Mouse (Mus musculus): Measurements from ENCODE around the gene Slc2a12. TPM values are rescaled to one million over a fixed set of nuclear protein-coding genes. Genes with fewer than 3 reads are reported as not detected.

The Slc2a12 gene
- polyA plus RNA-seq, 1 experiment from 2014 or later: 4.0 TPM

DNA sequence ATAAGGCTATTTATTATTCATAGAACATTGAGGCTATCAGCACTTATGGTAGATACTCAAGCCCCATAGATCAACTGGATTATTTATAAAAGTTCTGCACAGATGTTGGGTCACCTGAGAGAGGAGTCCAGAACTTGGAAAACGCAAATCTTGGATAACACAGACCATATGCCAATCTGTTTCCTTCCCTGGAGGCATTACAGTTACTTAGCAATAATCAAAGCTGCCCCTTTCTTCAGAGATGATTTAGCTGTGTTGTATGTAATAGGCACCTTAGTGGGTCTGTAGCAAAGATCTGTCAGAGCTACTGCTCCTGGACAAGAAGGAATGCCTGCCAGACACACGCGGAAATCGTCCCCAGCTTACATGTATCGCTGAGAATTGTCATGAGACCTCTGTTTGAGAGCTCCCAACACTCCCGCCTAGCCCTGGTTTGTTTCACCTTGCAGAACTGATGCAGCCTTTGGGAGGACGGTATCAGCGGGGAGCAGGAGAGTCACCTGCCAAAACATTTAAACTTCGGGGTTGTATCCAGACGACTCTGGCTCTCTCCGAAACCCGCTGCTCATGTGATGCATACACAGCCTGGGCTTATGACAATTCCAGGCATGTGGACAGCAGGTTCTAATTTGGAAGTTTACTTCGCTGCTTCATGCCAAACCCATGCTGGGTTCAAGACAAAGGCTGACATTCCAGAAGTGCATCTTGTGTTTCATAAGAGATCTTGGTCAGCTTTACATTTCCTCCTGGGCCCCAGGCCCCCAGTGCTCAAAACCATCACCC lies 31.2 kb downstream of the Slc2a12 start:
- no peaks in the 10 kb centered on the region for H3K36me3 ChIP-seq
- H3K4me3 ChIP-seq: no peak overlapping the region
- 71% methylated on average over 13 of the region's 13 CpGs for WGBS
- H3K27me3 ChIP-seq: no peaks in the 10 kb centered on the region
- no peak overlapping the region for H3K9ac ChIP-seq (replicated peaks)
- no peak overlapping the region for H3K27ac ChIP-seq (replicated peaks)
- no peak for ATAC-seq (replicated peaks)
- no peak overlapping the region for H3K4me2 ChIP-seq (replicated peaks)
- no peaks in the 10 kb centered on the region for H3K9me3 ChIP-seq
- H3K4me1 ChIP-seq: no peaks in the 10 kb centered on the region

DNA sequence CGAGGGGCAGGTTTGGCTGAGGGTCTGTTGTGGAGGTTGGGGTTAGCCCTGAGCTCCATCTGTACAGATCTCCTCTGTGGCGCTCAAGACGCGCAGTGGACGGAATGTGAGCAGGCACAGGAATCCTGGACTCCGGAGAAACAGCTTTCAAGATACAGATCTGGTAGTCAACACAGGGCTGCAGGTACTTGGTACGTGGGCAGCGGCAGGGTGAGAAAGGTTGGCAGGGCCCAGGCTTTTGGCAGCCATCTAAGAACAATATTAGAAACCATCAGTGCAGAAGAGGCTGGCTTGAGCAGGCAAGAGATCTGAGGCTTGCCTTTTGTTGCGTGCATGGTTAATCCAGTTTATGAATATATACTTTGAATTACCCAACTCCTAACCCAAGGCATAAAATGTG lies 51.4 kb downstream of the Slc2a12 start:
- no peaks in the 10 kb centered on the region for H3K27me3 ChIP-seq
- H3K36me3 ChIP-seq: peaks cover 2% of the 10 kb centered on the region; the same call in 1 of the 2 replicates
- no peak for ATAC-seq (replicated peaks)
- no peak overlapping the region for H3K4me3 ChIP-seq
- no peaks in the 10 kb centered on the region for H3K9me3 ChIP-seq
- H3K9ac ChIP-seq (replicated peaks): no peak overlapping the region
- no peak overlapping the region for H3K27ac ChIP-seq (replicated peaks)
- WGBS: 90% methylated on average over 9 of the region's 9 CpGs
- H3K4me1 ChIP-seq: peaks cover under 1% of the 10 kb centered on the region
- no peak overlapping the region for H3K4me2 ChIP-seq (replicated peaks)

DNA sequence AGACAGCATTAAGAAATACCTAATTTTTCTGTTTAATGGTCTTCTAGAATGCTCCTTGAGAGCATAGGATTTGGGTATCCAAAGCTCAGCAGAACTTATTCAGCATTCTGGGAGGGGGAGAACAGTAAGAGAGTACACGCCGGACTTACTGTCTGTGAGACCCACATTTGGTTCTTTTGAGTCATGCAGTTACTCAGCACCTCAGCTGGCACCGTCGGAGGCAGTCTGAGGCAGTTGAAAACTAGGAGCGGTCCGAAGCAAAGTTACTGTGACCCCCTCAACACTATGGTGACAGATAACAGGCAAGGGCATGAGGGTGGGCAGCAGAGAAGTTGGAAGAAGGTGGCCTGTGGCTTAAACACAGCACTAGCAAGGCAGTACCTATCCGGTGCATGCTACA lies 52.1 kb downstream of the Slc2a12 start:
- WGBS: 86% methylated on average over 7 of the region's 7 CpGs
- H3K4me1 ChIP-seq: peaks cover 5% of the 10 kb centered on the region
- no peak overlapping the region for H3K9ac ChIP-seq (replicated peaks)
- H3K27ac ChIP-seq (replicated peaks): no peak overlapping the region
- H3K4me2 ChIP-seq (replicated peaks): no peak overlapping the region
- ATAC-seq (replicated peaks): no peak
- no peaks in the 10 kb centered on the region for H3K9me3 ChIP-seq
- no peaks in the 10 kb centered on the region for H3K27me3 ChIP-seq
- H3K36me3 ChIP-seq: peaks cover 2% of the 10 kb centered on the region; the same call in 1 of the 2 replicates
- H3K4me3 ChIP-seq: no peak overlapping the region

DNA sequence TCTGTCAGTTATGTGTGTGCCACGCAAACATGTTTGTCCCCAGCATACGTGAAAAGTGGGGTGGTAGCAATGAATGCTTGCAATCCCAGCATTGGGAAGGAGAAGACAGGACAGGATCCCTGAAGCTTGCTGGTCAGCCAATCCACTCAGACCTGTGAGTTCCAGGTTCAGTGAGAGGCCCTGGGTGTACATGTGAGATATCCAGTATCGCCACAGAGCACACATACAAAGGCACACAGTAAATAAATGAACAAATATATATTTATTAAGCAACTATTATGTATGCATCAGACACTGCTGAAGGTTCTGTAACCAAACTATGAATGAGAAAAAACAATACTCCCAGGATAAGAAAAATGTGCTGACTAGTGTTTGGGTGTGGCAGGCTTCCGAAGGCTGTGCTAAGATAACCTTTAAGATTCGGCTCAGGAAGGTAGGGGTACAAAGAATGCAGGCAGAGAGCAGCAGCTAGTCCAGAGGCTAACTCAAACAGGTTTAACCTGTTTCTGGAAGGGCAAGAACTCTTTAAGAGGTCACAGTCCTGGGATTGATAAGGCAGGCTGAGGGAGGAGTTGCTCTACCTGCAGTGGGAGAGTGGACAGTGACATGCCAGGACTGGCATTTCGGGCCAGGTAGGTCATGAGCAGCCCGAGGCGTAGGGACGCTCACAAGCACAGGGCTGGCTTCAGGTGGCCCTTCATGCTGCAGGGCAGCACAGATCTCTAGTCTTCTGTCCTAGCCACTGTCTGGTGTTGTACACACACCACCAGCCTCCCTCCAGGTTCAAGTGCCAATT lies 53.5 kb downstream of the Slc2a12 start:
- Histone ChIP-seq H3K9ac (replicated peaks) (no peak overlapping the region), H3K4me2 (replicated peaks) (no peak overlapping the region), H3K36me3 (peaks cover 2% of the 10 kb centered on the region; the same call in 1 of the 2 replicates), H3K9me3 (no peaks in the 10 kb centered on the region), H3K27me3 (no peaks in the 10 kb centered on the region), H3K27ac (replicated peaks) (no peak overlapping the region), H3K4me1 (peaks cover 10% of the 10 kb centered on the region), H3K4me3 (no peak overlapping the region)
- WGBS: 95% methylated on average over 9 of the region's 9 CpGs
- ATAC-seq (replicated peaks): no peak

DNA sequence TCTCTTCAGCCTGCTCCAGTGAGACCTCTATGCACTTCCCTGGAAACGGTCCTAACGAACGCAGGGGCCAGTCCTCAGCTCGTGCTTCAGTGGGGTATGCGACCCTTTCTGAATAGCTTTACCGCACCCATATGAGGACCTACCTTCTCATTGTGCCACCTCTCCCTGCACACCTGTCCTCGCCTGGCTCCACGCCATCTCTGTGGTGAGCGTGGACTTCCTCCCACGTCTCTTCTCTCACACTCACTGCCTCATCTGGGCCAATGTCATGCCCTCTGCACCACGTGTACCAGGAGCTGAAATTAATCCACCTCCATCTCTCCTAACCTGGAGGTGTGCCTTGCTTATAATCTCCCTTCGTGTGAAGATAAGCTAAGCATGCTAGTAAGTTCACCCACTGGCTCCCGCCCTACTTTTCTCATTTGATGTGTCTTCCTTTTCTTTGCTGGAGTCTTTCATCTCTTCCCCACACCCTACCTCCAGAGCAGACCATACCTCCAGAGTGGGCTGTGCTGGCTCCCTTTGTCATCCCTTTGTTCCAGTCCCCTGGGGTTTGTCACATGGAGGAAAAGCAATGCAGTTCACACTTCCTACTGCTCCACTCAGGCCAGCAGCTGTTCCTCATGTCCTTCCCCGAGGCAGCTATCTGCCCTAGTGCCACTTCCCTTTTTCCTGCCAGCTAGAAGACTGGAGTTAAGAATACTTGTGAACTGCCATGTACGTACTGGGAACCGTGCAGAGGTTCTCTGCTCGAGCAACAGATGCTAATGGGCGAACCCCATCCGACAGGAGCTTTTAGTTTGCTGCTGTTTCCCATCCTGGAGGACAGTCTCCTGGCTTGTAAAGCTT lies 54.9 kb downstream of the Slc2a12 start:
- 0 out of 2 replicates have a peak, but pooled peaks have one; percentile 17 for ATAC-seq (replicated peaks)
- no peak overlapping the region for H3K9ac ChIP-seq (replicated peaks)
- WGBS: 73% methylated on average over 19 of the region's 19 CpGs
- no peak overlapping the region for H3K4me2 ChIP-seq (replicated peaks)
- H3K27ac ChIP-seq (replicated peaks): no peak overlapping the region
- H3K27me3 ChIP-seq: no peaks in the 10 kb centered on the region
- H3K36me3 ChIP-seq: peaks cover 2% of the 10 kb centered on the region; the same call in 1 of the 2 replicates
- peaks cover 10% of the 10 kb centered on the region for H3K4me1 ChIP-seq
- no peak overlapping the region for H3K4me3 ChIP-seq
- H3K9me3 ChIP-seq: no peaks in the 10 kb centered on the region

DNA sequence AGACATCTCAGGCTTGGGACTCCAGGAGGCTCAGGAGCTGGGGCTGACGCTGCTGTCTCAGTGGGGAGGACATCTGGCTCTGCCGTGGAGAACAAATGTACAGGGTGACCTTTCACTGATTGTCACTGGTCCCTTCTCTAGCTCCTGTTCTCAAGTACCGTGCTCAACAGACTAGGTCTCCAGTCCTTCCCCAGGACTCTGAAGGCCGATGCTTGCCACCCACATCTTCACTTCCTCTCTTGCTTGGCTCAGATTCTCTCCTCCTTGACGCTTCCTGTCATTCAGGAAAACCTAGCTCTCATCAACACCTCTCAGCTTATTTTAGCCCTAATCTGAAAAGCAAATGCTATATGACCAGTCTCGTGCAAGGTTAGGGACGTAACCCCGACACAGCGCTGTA lies 56.0 kb downstream of the Slc2a12 start:
- Histone ChIP-seq H3K4me2 (replicated peaks) (no peak overlapping the region), H3K27ac (replicated peaks) (peak overlapping the region; percentile 49), H3K27me3 (no peaks in the 10 kb centered on the region), H3K4me3 (no peak overlapping the region), H3K9ac (replicated peaks) (no peak overlapping the region), H3K36me3 (peaks cover 7% of the 10 kb centered on the region; the same call in 1 of the 2 replicates), H3K4me1 (peaks cover 10% of the 10 kb centered on the region), H3K9me3 (no peaks in the 10 kb centered on the region)
- ATAC-seq (replicated peaks): no peak
- WGBS: 84% methylated on average over 9 of the region's 9 CpGs

DNA sequence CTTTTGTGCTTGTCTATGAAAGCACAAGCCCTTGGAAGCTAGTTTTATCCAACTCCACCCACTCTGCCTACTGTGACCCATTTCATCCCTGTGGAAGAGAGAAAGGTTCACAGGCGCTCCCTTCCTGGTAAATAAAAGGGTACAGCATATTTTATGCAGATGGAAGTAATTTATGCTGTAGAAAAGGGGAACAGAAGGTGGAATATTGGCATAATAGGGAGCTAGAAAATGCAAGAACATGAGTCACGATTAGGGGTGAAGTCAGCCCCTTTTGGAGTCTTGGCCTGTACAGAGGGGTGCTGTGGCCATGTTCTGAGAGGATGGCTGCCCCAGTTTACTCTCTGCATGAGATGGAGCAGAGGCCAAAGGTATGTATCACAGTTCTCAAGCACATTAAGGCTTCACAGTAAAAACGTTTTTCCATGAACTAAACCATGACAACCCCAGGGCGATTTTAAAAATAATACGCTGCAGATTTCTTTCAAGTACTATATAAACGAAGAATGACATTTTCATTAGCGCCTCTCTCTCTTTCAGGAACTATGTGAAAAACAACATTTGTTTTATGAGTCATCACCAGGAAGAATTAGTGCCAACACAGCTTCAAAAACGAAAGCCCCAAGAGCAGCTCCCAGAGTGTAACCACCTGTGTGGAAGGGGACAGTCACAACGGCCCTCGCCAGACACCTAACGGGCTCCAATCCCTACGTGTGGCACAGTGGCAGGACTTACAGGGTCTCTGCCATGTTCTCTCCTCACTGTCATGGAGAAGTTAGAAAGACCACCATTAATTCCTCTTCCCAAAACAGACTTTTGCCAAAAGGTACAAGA lies 56.9 kb downstream of the Slc2a12 start:
- H3K4me3 ChIP-seq: no peak overlapping the region
- no peaks in the 10 kb centered on the region for H3K27me3 ChIP-seq
- peaks cover 15% of the 10 kb centered on the region for H3K36me3 ChIP-seq
- no peak overlapping the region for H3K4me2 ChIP-seq (replicated peaks)
- no peaks in the 10 kb centered on the region for H3K9me3 ChIP-seq
- H3K27ac ChIP-seq (replicated peaks): peak overlapping the region; percentile 49
- no peak overlapping the region for H3K9ac ChIP-seq (replicated peaks)
- H3K4me1 ChIP-seq: peaks cover 10% of the 10 kb centered on the region
- peak; percentile 41 for ATAC-seq (replicated peaks)
- WGBS: 65% methylated on average over 12 of the region's 12 CpGs

DNA sequence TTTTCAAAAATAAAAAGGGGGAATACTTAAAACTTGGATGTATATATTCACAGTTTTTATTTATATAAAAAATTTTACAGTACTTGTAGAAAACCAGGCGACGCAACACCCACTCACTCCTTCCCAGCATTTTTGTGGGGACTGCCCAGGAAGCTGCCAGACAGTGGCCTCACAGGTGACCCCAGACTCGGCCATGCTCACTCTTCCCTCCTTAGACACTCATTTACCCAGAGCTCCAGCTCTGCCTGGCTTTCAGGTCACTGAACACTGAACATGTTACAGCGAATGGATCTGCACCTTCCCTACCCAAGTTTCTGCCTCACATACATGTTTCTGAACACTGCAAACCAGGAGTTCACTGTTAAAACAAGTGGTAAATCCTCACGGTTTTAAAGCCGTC lies 59.0 kb downstream of the Slc2a12 start:
- H3K9ac ChIP-seq (replicated peaks): no peak overlapping the region
- H3K4me2 ChIP-seq (replicated peaks): no peak overlapping the region
- 91% methylated on average over 6 of the region's 6 CpGs for WGBS
- H3K4me3 ChIP-seq: no peak overlapping the region
- no peak overlapping the region for H3K27ac ChIP-seq (replicated peaks)
- no peaks in the 10 kb centered on the region for H3K9me3 ChIP-seq
- H3K27me3 ChIP-seq: no peaks in the 10 kb centered on the region
- no peak for ATAC-seq (replicated peaks)
- peaks cover 37% of the 10 kb centered on the region for H3K36me3 ChIP-seq
- peaks cover 10% of the 10 kb centered on the region for H3K4me1 ChIP-seq

DNA sequence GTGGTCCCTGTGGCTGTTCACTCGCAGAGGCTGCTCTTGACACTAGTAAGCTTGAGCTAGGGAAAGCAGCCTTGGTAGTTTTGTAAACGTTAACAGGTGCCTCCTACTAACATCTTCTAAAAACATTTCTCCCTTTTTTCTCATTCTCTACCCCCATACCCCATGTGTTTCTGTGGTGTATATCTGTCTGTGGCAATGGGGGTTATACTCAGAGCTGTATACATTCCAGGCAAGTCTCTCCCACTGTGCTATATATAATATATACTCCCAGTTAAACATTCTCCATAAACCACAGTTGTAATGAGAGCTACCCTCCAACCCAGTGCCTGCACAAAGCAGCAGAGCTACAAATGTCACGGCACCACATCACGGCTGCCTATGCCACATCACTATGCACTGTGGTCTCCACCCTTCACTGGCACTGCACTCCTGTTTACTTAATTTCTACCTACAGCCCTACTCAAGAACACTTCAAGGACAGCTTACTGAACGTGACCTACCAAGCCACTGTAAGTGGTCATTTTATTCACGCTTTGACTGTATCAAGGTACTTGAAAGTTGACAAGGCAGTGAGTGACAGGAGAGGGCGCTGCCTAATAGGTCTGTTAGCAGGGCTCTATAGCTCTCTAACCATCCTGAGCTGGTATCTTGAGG lies 63.5 kb downstream of the Slc2a12 start:
- ATAC-seq (replicated peaks): no peak
- no peaks in the 10 kb centered on the region for H3K4me1 ChIP-seq
- H3K4me3 ChIP-seq: no peak overlapping the region
- WGBS: 87% methylated on average over 7 of the region's 7 CpGs
- H3K27ac ChIP-seq (replicated peaks): no peak overlapping the region
- peaks cover 47% of the 10 kb centered on the region for H3K36me3 ChIP-seq
- no peak overlapping the region for H3K9ac ChIP-seq (replicated peaks)
- H3K9me3 ChIP-seq: no peaks in the 10 kb centered on the region
- H3K4me2 ChIP-seq (replicated peaks): no peak overlapping the region
- H3K27me3 ChIP-seq: no peaks in the 10 kb centered on the region

DNA sequence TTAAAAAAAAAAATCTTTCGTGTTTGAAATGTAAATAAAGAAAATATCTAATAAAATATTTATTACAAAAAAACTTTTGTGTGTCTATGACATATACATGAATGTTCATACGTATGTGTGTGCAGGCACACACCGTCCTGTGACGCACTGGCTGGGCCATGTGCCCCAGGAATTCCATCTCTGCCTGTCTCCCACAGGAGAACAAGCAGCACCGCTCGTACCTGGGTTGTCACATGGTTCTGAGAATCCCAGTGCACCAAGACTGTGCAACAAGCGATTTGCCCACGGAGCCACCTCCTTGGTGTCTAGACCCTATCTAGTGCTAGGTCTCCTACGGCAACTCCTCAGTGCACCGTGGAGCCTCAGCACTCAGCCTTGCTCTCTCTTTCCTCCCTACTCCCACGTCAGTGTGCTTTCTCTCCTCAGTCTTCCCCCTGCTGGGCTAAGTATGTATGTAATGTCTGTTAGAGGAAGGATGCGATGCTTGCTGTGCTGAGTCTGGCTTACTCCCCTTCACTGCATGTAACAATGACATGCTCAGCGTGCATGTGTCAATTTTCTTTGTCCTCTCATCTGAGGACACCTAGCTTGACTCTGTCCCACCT lies 65.5 kb downstream of the Slc2a12 start:
- H3K4me1 ChIP-seq: no peaks in the 10 kb centered on the region
- H3K9ac ChIP-seq (replicated peaks): no peak overlapping the region
- no peak overlapping the region for H3K27ac ChIP-seq (replicated peaks)
- peaks cover 47% of the 10 kb centered on the region for H3K36me3 ChIP-seq
- no peaks in the 10 kb centered on the region for H3K9me3 ChIP-seq
- WGBS: 87% methylated on average over 13 of the region's 13 CpGs
- peak; percentile 18; the same call in 1 of the 2 replicates for ATAC-seq (replicated peaks)
- H3K27me3 ChIP-seq: no peaks in the 10 kb centered on the region
- no peak overlapping the region for H3K4me2 ChIP-seq (replicated peaks)
- H3K4me3 ChIP-seq: no peak overlapping the region

All from forebrain, embryonic 15.5 days (tissue).